Mouse (Mus musculus): ENCODE measurements around the gene Pde4a. TPM values are rescaled to one million over a fixed set of nuclear protein-coding genes. Genes with fewer than 3 reads are reported as not detected.

Gene Pde4a
- total RNA-seq (2022) = 10 to 100 TPM; 91.9 to 94.8 (median 93.7) TPM

DNA sequence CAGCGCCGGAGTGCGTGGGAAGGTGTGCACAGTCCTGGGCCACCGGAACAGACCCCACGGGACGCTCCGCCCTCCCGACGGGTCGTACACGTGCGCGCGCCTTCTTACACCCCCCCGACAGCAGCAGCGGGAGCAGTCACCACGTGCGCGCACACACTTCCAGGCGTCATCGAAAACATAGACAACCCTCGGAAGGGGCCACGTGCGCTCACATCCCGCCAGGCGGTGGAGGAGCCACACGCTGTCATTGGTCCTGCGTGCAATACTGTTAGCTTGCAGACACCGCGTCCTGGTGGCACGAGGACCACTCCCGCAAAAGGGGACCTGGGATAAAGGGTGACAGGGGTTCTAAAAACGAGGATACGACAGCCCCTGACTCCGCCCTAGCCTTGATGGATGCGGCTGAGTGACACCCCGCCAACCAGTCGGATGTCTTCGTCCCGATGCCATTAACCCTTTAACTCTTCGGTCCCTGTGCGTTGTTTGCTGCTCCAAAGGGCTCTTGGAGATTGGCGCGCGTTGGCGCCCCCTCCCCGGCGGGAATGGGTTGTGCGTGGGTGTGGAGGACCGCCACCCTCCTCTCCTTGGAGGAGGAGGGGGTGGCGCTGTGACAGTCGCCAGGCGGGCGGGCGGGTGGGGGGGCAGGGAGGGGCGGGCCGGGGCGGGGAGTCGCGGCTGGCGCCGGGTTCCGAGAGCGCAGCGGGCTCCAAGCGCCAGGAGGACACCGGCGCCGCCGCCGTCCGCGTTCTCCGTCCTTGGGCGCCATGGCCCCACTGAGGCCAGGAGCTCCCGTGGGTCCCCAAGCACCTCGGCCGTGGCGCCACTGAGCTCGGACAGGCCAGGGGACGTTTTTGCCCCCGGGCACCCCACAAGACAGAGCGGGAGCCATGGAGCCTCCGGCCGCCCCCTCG lies at the start of gene Pde4a:
Gene Pde4a, plus strand, starts transcription at position 674 of the 911 bp plus-strand sequence.
- DNase-seq (ENCODE audit: low spot score in 2 of 2) = peak; percentile 76 to 91

DNA sequence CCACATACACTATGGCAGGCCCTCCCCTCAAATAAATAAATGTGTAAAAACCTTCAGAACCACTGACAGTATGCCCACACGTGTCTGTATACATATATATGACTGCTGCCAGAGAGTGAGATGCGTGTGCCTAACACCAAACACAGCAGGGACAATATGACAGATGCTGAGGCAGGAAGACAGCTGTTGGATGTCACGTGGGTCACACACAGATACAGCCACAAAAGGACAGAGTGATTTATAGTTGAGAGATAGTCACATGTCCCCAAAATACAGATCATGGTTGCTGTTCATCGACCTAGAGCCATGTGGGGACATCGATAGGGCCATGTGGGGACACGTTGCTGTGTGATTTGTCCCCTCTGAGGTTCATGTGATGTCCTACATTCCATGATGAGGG lies 48.4 kb upstream of the Pde4a start:
- no peak for DNase-seq (ENCODE audit: low spot score in 2 of 2)

DNA sequence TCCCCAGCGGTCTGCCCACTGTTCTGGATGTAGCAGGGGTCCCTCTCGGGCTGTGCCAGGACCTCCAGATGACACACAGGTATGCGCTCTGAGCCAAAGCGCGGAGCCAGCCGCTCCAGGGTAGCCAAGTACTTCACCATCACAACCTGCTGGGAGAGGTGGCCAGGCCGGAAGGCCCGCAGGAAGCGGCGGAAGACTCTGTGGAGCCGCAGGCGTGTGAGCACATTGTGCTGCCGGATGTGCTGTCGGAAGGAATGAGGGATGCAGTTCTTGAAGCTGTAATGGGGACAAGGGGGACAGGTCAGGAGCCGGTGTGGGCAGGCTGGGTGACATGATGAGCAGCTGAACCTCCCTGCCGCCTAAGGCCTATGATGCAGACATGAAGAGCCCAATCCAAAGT lies 44.0 kb upstream of the Pde4a start:
- no peak for DNase-seq (ENCODE audit: low spot score in 2 of 2)

DNA sequence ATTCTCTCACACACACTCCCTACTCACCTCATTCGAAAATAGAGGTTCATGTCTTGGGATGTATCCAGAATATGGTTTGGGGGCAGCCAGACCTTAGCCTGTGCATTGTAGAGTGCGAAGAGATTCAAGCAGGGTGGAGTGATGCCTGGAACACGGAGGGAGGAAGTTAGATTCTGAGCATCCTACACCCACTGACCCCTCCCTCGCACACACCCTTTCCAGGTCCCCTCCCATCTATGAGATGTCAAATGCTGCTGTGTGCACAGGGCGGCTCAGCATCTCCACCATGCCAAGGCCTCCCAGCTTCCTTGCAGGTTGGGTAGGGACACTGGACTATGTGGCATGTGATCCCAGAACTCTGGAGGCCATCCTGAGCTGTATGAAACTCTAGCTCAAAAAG lies 40.7 kb upstream of the Pde4a start:
- DNase-seq (ENCODE audit: low spot score in 2 of 2) = no peak

DNA sequence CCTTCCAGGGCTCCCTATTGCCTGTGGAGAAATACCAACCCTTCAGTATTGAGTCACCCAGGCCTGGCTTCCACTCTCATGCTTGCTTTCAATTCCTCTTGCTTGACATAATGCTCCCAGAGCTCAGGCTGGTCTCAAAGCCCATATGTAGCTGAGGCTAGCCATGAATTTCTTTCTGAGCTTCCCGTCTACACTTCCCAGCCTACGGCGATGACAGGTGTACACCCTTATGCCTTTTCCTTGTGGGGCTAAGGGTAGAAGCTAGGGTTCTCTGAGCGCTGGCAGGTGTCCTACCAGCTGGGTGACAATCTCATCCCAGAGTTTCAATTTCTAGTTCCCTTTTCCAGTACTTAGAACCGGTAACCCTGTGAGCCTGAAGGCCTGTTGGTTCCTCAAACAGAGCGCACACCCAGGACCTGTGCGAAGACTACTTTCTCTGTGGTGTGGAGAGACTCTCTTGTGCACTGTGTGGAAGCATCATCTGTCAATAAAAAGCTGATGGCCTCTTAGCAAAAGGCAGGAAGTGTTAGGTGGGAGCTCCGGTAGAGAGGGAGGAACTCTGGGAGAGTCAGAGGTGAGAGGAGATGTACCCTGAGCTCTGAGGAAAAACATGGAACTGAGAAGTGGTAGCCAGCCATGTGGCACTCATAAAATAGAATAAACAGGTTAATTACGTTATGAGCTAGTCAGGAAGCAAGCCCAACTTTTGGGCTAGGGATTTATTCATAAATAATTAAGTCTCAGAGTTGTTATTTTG lies 39.8 kb upstream of the Pde4a start:
- DNase-seq (ENCODE audit: low spot score in 2 of 2) = no peak

DNA sequence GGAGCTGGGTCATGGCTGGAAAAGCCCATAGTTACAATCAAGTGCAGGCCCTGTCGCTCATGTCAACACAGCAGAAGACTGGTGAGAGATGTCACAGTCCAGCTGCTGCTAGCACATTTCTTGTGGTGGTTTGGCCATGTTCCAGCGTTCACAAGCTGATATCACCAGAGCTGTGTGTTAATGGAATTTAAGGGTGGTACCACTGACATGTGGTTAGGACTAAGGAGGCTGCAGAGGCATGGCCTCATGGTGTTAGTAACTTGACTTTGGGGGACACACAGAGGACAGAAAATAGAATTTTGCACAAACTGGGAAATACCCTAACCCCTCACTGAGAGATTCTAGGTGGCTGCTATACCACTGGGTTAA lies 39.3 kb upstream of the Pde4a start:
- no peak for DNase-seq (ENCODE audit: low spot score in 2 of 2)

DNA sequence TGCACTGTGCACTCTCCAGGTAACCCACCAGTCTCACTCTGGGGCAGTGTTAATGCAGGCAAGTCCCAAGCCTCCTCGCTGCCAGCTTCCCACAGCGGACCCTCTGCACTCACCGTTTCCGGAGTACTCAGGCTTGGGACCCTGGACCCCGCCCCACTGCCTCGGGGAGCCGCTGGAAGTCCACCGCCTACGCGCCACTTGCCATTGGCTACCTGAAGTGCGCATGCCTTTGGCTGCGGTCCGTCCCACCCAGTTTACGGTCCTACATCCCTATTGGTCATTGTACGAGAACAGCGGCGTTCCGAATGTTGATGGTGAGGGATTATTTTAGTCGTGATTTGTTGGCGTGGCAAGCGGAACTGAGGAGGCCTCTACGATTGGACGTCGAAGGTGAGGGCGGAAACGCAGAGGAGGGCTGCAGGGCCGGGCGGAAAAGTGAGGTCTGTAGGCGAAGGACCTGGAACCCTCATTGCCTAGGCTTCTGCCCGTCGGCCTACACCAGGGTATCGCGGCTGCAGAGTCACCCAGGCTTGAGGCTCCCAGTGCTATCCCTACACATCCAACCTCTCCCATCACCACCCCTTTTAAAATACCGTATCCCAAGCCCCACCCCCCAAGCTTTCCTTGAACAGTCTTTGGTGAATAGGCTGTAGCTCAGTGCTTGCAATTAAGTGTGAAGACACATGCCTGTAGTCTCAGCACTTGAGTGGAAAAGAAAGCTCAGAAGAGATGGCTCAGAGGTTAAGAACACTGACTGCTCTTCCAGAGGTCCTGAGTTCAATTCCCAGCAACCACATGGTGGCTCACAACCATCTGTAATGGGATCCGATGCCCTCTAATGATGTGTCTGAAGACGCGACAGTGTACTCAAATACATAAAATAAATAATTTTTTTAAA lies 34.2 kb upstream of the Pde4a start, which contains the start of gene Tyk2:
Gene Tyk2, minus strand, starts transcription at position 185 of the 898 bp plus-strand sequence.
- DNase-seq (ENCODE audit: low spot score in 2 of 2) = peak; percentile 78 to 96

DNA sequence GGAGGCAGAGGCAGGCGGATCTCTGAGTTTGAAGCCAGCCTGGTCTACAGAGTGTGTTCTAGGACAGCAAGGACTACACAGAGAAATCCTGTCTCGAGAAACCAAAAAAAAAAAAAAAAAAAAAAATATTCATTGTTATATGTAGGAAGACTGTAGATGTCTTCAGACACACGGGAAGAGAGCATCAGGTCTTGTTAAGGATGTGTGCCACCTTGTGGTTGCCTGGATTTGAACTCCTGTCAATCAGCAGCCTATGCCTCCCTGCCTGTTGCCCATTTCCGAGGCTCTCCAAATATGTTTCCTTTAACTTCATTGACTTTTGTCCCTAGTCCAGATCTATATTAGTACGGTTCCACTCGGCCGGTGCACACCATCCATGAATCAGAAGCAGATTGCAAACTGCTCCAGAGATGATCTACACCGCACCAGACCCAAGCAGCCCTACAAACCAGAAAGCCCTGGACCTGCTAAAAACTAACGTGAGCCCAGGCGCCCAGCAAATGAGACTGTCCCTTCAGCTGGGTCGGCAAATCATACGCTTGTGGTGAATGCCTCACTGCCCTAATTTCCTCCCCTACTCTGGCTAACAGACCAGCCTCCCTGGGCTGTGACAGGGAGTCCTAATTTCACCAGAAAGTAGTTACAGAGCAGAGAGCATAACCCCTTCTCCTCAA lies 33.3 kb upstream of the Pde4a start:
- no peak for DNase-seq (ENCODE audit: low spot score in 2 of 2)

DNA sequence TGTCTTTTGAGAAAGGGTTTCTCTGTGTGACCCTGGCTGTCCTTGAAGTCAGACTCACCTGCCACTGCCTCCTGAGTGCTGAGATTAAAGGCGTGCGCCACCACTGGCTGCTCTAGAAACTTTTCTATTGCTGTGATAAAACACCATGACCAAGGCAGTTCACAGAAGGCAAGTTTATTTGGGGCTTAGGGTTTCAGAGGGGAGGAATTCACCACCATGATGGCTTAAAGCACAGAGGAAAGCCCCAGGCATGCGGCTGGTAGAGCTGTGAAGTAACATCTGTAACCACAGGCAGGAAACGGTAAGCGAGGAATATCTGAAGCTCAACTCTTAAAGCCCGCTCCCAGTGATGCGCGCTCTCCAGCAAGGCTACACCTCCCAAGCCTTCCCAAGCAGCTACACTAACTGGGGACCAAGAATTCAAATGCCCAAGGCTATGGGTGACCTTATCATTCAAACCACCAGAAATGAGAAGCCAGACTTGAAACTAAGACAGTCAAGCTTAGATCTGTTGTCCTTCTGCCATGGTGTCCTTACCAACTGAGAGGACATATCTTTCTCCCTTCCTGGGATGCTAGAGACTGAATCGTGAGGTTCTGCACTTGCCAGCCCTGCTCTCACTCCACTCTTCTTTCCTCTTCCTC lies 32.3 kb upstream of the Pde4a start:
- DNase-seq (ENCODE audit: low spot score in 2 of 2) = no peak

DNA sequence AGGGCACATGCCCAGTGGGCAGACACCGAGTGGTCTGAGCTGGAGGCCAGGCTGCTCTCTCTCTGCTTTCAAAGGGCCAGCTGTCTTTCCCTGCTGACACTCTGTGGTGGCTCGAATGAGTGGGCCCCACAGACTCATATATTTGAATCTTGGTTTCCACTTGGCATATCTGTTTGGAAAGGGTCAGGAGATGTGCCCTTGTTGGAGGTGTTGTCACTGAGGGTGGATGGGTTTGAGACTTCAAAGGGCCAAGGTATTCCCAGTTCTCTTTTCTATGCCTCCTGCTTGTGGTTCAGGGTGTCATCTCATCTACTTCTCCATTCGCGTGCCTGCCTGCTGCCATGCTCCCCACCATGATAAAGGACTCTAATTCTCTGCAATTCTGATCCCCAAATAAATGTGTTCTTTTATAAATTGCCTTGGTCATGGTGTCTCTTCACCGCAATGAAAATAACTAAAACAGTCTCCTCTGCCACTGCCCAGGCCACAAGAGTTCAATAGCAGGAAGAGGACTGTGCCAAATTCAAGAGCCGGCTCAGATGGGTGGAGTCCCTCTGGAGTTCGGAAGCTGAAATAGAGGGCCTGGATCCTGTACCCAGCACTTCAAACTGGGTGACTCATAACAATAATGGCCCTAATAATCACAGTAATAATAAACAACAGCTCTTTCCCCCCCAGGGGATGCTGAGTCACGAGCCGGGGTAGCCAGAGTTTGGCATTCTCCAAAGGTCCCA lies 30.8 kb upstream of the Pde4a start:
- DNase-seq (ENCODE audit: low spot score in 2 of 2) = no peak

DNA sequence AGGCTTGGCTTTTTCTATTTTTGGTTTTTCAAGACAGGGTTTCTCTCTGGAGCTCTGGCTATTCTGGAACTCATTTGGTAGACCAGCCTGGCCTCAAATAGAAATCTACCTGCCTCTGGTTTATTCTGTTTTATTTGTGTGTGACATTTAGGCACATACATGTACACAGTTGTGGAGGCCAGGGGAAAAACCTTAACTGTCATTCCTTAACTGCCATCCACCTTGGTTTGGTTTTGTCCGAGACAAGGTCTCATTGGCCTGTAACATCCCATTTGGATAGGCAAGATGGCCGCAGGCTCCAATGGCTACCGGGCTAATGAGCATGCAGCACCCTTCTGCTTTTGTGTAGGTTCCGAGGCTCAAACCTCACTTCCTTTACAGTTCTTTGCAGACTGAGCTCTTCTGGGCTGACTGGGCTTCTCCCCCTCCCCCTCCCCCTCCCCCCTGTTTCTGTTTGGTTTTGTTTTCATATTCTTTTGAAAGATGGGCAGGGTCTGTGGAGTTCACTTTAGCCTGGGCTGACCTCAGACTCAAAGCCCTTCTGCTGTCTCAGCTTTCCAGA lies 30.1 kb upstream of the Pde4a start:
- DNase-seq (ENCODE audit: low spot score in 2 of 2) = no peak

DNA sequence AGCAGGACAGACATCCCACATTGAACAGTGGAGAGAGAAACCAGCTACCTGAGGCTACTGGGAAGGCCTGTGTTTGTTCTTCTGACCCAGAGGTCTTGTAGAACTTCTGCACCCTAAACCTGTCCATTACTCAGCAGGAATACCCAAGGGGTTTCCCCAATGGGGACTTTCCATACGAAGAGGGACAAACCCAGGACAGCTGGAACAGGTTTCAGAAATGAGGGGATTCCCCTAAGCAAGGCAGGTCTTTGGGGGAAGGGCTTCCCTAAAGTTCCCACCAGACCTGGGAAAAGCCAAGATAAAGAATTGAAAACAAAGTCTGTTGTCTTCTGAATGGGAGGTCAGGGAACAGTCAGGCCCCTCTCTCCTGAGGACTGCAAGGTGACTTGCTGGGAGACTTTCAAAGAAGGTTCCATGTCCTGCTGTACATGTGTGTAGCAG lies 29.6 kb upstream of the Pde4a start:
- DNase-seq (ENCODE audit: low spot score in 2 of 2) = no peak

DNA sequence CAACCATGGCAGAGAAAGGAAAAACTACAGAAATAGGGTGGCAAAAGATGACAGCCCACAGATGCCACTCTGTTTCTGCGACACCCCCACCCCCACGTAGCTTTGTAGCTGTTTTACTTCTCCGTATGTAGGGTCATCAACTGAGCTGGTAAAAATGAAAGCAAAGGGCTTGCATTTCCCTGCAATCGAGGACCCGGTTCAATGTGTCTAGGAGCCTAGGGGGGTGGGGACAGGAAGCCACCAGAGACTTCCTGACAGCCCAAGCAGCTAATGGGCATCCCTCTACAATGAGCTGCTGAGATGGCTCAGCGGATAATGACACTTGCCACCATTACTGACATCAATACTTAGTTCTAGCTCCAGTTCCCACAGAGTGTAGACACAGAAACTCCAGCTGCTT lies 29.1 kb upstream of the Pde4a start:
- no peak for DNase-seq (ENCODE audit: low spot score in 2 of 2)

DNA sequence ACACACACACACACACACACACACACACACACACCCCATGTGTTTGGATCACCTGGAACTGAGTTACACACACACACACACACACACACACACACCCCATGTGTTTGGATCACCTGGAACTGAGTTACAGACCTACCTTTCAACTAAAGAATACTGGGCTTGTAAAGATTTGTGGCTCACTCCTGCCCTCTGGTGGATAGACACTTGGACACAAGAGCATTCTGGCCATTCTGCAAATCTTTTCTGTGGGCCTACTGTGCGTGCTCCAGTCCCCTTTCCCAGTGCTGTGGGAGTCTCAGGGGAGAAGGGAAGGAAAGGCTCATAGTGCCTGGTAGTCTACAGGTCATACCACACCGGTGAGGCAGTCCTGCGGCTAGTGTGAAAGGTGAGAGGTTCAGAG lies 28.3 kb upstream of the Pde4a start:
- DNase-seq (ENCODE audit: low spot score in 2 of 2) = peak in 1 of 2 experiments; percentile 22

DNA sequence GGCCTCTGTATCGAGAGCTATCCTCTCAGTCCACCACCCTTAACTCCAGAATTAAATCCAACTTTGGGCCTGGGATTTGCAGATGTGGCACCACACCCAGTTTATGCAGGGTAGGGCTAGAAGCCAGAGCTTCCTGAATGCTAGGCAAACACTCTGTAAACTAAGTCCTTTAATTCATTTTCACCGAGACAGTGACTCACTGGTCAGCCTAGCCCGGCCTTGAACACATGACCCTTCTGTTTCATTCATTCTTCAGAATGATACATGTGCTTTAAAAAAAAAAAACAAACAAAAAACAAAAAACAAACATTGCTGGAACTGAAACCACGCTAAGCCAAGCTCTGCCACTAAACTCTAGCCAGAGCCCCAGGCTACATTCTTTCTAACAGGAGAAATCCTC lies 27.1 kb upstream of the Pde4a start:
- no peak for DNase-seq (ENCODE audit: low spot score in 2 of 2)

DNA sequence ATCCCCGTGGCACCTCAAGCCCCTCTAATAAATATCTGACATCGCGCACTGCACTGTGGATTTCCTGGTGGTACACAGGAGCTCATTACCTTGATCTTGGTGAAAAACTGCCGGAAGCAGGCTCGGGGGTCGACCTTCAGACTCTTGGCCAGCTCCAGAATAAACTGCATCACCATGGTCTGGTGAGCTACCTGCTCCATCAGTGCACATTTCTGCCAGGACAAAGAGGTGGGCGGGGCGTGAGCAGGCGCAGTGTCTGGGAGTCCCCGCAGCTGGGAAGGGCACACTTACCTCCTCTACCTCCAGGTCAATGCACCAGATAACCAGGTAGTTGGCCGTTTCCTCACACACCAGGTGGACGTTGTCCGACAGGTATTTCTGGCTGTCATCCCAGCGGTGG lies 23.6 kb upstream of the Pde4a start:
- DNase-seq (ENCODE audit: low spot score in 2 of 2) = no peak

DNA sequence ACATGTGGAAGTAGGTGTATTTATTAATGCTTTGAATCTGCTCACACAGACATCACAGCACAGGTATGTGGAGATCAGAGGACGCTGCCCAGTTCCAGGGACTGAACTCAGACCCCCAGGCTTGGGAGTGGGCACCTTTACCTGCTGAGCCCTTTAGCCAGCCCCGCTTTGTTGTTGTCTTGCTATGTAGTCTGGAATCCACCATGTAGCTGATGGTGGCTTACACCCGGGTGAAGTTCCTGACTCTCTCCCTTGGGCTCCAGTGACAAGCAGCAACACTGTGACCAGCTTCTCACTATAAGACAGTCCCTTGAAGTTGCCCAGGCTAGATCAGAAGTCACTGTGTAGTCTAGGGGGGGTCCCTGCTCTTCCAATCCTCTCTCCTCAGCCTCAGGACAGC lies 21.2 kb upstream of the Pde4a start:
- no peak for DNase-seq (ENCODE audit: low spot score in 2 of 2)

DNA sequence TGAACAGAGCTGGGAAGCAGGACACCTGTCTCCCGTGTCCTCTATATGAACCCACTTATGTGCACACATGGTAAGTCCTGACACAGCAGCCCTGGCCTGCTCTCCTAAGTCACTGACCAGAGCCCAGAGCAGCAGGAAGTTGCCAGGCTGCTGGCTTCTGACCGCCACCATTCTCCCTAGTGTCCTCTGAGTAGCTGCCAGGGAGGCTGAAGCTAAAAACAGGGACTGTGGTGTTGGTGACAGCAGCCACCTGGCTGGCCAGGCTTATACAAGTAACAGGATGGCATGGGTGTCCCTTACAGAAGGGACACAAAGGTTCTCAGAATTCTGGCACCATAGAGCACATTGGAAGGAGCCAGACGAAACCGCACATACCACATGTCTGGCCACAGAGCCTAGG lies 20.1 kb upstream of the Pde4a start:
- no peak for DNase-seq (ENCODE audit: low spot score in 2 of 2)

DNA sequence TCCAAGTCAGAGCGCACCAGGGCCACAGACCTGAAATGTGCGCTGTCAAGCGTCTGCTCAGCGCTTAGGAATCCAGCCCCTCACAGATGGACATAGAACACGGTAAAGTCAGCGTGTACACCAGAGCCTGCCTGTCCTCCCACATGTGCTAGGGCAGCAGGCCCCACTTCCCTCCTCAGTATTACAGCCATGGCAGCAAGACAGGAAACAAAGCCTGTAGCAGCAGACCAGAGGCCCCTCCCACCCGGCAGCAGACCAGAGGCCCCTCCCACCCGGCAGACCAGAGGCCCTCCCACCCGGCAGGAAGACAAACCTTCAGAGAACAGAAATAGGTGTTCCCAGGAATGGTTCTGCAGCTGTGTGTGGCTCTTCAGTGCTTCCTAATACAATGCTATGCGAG lies 18.8 kb upstream of the Pde4a start:
- no peak for DNase-seq (ENCODE audit: low spot score in 2 of 2)
